Mouse (Mus musculus): ENCODE results near the gene Tbx3.

The Tbx3 gene

GRCm38 (mm10) chr5:119670566-119671108 lies at the start of gene Tbx3:
TSS of gene Tbx3 (plus strand) at chr5:119670669.
- peak; percentile 25 for DNase-seq (ENCODE audit: low spot score)

GRCm38 (mm10) chr5:119622076-119622475 lies 48.4 kb upstream of the Tbx3 start:
- DNase-seq (ENCODE audit: low spot score) = no peak

DNA sequence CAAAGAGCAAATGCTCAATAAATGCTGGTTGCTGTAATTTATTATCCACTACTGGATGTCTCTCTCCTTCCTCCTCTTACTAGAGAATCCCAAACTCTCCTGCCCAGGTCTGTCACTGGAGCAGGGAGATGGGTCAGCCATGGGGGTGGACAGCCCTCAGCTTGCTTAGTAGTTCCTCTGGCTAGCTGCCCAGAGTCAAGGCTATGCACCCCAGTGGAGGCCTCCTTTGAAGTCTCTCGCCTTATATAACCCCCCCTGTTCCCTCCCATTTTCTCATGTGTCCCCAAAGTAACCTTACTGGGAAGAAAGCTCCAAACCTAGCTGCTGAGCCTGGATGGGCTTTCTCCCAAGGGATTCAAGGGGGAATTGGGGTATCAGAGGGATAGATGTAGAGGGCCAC lies 45.9 kb upstream of the Tbx3 start:
- no peak for DNase-seq (ENCODE audit: low spot score)

DNA sequence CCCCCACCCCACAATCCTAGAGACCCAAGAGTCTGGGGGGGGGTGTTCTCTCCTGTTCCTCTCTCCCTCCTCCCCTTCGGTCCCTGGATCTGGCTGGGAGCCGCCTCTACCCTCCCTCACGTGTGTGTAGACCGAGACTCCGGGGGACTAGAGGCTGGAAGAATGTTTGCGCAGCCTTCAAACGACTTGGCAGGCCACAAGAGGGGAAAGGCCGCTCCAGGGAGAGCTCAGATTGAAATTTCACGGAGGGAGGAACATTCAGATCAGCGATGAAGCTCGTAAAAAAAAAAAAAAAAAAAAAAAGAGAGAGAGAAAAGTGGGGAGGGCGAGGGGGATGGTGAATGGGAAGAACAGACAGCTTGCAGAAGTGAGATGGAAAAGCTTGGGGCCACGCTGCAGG lies 44.9 kb upstream of the Tbx3 start:
- no peak for DNase-seq (ENCODE audit: low spot score)

- no peak for DNase-seq (ENCODE audit: low spot score)
Measured at GRCm38 (mm10) chr5:119626154-119626553, 44.3 kb upstream of the Tbx3 start.

GRCm38 (mm10) chr5:119626662-119627061 lies 43.8 kb upstream of the Tbx3 start:
- no peak for DNase-seq (ENCODE audit: low spot score)

DNA sequence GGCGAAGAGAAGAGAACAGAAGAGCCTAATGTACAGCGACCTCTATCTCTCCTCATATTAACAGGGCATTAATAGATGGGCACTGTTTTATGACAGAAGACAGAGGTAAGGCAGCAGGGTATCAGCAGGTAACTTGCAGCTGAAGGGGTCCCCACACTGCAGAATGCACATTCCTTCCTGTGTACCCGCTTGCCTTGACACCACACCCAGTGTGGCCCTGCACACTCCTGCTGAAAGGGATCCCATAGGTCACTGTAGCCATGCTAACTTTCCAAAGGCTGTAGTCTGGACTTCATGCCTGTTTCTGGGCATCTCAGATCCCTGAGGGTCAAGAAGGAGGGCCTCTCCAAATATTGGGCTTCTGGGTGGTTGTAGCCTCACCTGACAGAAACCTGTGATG lies 42.4 kb upstream of the Tbx3 start:
- no peak for DNase-seq (ENCODE audit: low spot score)

- no peak for DNase-seq (ENCODE audit: low spot score)
Measured at GRCm38 (mm10) chr5:119628746-119629327, 41.6 kb upstream of the Tbx3 start.

DNA sequence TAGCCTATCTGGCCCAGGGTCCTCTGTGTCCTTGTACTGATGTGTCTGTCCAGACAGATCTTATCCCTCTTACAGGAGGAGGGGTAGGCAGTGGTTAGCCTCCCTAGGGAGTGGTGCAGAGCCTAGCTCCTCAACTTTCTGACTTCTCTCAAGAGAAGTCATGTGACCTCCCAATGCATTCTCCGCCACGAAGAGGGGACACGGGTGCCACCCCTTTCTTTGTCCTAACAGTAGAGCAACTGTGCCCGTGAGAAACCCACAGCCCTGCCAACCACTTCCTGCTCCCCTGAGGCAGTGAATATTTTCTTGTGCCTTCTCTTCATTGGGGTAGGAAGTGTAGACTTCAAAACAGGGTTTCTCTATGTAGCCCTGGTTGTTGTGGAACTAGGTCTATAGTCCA lies 36.9 kb upstream of the Tbx3 start:
- no peak for DNase-seq (ENCODE audit: low spot score)

- DNase-seq (ENCODE audit: low spot score) = no peak
Measured at GRCm38 (mm10) chr5:119634861-119635260, 35.6 kb upstream of the Tbx3 start.

- no peak for DNase-seq (ENCODE audit: low spot score)
Measured at GRCm38 (mm10) chr5:119638300-119638699, 32.2 kb upstream of the Tbx3 start.

- DNase-seq (ENCODE audit: low spot score) = no peak
Measured at GRCm38 (mm10) chr5:119641094-119641493, 29.4 kb upstream of the Tbx3 start.

GRCm38 (mm10) chr5:119641714-119642113 lies 28.8 kb upstream of the Tbx3 start:
- no peak for DNase-seq (ENCODE audit: low spot score)

DNA sequence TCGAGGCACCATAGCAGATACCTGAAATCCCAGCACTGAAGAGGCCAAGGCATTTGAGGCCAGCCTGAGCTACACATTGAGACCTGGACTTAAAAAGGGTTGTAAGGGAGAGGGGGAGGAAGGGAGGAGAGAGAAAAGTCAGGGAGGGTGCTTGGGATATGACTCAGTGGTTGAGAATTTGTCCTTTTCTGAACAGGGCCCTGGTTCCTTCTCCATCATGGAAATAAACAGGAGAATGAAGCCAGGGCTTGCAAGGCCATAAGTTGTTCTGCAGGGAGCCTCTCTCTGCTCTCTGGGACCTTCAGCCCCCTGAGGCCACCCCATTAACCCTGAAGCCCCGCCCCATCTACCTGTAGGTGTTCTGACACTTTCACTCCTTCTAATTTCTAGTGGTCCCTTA lies 23.5 kb upstream of the Tbx3 start:
- no peak for DNase-seq (ENCODE audit: low spot score)

GRCm38 (mm10) chr5:119651135-119651965 lies 19.1 kb upstream of the Tbx3 start:
- DNase-seq (ENCODE audit: low spot score) = no peak

DNA sequence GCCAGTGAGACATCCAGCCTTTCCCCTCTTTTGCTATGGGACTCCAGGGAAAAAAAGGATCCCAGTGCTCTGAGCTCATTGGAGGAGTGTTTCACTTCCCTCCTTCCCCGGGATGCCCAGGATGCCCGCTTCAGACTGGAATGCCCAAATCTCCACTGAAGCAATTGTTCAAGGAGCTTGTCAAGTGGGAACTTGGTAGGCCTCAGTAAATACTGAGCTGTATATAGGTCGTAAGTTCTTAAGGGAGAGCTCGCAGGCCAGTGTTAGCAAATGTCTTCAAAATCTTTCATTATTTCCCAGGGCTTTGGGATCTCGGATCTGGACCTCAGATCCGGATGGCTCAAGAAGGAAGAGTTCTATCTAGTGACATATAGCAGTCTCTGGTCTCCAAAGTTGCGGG lies 14.1 kb upstream of the Tbx3 start:
- no peak for DNase-seq (ENCODE audit: low spot score)

- DNase-seq (ENCODE audit: low spot score) = no peak
Measured at GRCm38 (mm10) chr5:119656856-119657255, 13.6 kb upstream of the Tbx3 start.

GRCm38 (mm10) chr5:119657362-119657761 lies 13.1 kb upstream of the Tbx3 start:
- DNase-seq (ENCODE audit: low spot score) = no peak

- DNase-seq (ENCODE audit: low spot score) = no peak
Measured at GRCm38 (mm10) chr5:119657804-119658203, 12.7 kb upstream of the Tbx3 start.

DNA sequence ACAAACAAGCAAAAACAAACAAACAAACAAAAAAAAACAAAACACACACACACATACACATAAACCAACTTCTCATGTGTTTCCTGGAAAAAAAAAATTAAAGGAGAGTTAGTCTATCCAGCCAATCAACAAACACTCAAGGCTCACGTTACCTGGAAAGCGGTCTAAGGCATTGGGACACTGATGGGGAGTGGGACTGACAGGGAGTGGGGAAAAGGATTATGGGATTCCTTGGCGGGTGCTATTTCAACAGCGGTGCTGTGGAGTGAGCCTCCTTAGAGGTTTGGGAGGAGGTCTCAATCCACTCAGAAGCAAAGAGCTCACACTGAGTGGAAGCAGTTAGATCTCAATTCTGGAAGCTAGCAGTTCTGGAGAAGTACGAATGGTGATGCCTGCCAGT lies 12.1 kb upstream of the Tbx3 start:
- DNase-seq (ENCODE audit: low spot score) = no peak

GRCm38 (mm10) chr5:119659041-119659440 lies 11.4 kb upstream of the Tbx3 start:
- DNase-seq (ENCODE audit: low spot score) = no peak

DNA sequence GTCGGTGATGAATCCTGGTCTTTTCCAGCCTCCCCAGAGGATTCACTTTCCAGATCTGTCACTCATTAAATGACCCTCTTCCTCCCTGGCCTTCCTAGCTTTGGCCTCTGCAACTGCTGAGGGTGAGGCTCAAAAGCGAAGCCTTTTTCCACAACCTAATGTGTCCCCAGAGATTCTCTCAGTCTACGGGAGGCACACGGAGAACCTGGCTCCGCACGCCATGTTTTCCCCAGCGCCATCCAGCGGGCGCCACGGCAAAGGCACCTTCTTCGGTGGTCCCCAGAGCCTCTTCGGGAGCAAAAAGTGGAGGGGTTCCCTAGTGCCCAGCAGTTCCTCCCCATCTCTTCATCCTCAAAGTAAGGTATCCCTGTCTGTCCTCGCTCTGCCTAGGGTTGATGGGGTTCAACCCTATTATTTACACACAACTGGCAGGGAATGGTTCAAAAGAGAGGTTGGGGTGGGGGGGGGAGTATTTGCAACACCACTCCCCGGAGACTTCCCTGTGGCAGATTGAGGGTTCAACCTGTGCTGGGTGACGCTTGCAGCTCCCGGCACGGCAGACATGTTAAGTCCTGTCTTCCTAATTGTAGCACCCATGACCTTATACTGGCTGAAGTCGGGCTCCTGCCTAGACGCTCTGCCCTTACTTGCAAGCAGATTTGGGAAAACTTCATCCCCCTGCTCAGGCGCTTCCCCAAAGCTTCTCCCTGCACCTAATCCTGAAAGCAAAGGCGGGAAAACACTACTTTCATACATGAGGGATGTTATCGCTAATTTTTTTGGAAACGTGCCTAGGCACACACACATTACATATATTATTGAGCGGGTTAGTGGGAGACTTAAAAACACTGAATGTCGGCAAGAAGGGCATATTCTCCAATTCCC lies 9.7 kb upstream of the Tbx3 start:
- no peak for DNase-seq (ENCODE audit: low spot score)

GRCm38 (mm10) chr5:119661474-119661873 lies 9.0 kb upstream of the Tbx3 start:
- no peak for DNase-seq (ENCODE audit: low spot score)

Data from layer of hippocampus, adult 9-10 months (tissue).